Mouse (Mus musculus) lung, adult 2 months (tissue): Measurements from ENCODE around the gene Grik4.

Source experiments
- CTCF ChIP-seq: fragments of 200-500 bp; IDR thresholded peaks from 2 replicates; pipeline ENCODE4 v1.5.1; 2011; ENCODE audit warnings: mild to moderate bottlenecking, low read length, control low read depth; ENCODE audit not compliant: insufficient read depth
- POLR2A ChIP-seq: fragments of 200-500 bp; IDR thresholded peaks from 2 replicates; pipeline ENCODE4 v1.6.1; 2011; ENCODE audit warnings: low read depth, mild to moderate bottlenecking, control low read depth, low read length, borderline replicate concordance; ENCODE audit errors: extremely low read depth

DNA sequence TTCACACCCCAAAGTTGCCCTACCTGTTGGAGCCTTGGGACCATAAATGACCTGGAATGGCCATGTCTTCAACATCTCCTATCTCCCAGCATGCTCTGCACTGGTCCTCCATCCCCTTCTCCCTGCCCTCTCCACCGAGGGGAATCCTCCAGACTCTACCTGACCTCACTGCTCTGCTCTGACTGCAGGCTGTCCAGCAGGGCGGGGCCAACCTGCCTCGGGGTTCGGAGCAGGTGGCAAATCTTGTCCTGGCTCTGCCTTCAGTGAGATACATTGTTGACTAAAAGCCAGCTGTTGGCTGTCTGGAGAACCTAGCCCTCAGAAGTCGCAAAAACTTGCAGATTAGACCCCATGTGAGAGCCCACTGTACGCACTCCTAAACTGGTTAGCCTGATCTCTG, 17.7 kb downstream of the Grik4 start:
- no peak for TF ChIP-seq POLR2A
- TF ChIP-seq CTCF, result no peak
